Mouse (Mus musculus): Measurements from ENCODE around the gene Chrnb1.

The Chrnb1 gene

GRCm38 (mm10) chr11:69804652-69804940, 8.9 kb upstream of the Chrnb1 start:
- no peak for DNase-seq (ENCODE audit: low spot score)

- DNase-seq (ENCODE audit: low spot score): peak; percentile 84
Observed at GRCm38 (mm10) chr11:69803786-69804651, 8.3 kb upstream of the Chrnb1 start.

- DNase-seq (ENCODE audit: low spot score): no peak
Observed at GRCm38 (mm10) chr11:69803328-69803727, 7.6 kb upstream of the Chrnb1 start.

- peak; percentile 88 for DNase-seq (ENCODE audit: low spot score)
Observed at GRCm38 (mm10) chr11:69802648-69803105, 6.9 kb upstream of the Chrnb1 start.

DNA sequence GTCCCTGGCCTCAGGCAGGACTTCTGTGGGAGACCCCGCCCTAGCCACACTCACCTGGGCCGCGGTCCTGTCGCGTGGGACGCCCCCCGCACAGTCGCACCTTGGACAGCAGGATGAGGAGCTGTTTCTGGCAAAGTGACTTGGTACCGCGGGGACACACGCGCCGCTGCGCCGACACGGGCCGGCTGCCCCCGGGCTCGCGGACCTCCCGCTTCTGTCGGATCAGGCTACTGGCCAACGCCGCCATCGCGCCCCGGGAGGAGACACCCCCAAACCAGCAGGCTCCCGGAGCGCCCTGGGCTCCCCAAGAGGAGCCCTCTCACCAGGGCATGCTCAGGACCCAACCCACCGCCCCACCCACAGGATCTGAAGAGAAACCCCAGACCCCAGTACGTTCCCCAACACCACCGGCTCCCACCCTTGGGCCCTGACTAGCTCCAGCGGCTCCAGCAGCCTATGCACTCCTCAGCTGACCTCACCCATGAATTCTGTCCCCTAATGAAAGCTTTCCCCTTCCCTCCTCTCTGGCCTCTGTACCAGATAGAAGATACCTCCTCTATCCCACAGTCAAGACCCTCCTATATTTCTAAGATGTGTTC, 5.7 kb upstream of the Chrnb1 start, which contains the start of gene Fgf11:
Gene Fgf11 (minus strand): TSS at position 479 of the 599 bp plus-strand sequence.
- DNase-seq (ENCODE audit: low spot score): no peak

DNA sequence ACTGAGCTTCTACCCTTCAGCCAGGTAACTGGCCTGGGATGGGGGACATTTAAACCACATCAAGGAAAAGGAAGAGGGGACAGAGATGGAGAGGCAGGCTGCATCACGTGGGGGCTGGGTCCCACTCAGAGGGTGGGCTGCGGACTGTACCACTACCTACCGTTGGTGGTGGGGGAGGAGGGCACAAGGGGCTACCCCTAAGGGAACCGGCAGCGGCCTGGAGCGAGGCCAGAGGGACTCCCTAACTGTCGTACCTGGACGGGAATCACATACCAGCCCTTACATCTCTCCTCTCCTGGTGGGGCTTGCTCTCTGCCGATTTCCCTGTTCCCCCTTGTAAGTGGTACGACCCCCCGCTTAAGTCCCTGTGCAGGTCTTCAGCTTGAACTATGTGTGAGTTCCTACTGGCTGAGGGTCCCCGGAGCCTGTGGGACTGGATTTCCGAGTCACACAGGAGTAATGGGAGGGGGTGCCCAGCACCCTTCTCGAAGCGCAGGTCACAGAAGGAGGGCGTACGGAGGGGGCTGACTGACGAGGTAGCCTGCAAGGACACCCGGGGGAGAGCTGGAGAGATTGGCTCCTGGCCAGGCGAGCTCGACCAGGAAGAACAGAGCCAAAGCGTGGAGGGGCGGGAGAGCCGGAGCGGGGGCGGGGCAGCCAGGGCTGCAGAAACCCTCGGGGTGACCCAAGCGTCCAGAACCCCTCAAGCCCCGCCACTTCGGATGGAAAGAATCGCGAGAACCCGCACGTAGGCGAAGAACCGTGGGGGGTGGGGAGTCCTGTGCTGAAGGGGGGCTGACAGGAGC, 4.9 kb upstream of the Chrnb1 start:
- DNase-seq (ENCODE audit: low spot score): peak; percentile 76

DNA sequence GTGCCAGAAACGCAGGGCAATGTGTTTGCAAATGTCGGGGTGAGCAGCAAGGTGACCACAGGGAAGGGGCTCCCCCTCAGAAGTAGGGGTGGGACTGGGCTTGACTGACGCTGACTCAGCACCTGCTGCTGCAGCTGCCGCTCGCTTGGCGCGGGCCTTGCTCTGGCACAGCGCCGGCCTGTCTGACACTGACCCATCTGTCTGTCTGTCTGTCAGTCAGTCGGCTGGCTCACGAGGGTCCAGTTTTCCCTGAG, 4.3 kb upstream of the Chrnb1 start:
- no peak for DNase-seq (ENCODE audit: low spot score)

DNA sequence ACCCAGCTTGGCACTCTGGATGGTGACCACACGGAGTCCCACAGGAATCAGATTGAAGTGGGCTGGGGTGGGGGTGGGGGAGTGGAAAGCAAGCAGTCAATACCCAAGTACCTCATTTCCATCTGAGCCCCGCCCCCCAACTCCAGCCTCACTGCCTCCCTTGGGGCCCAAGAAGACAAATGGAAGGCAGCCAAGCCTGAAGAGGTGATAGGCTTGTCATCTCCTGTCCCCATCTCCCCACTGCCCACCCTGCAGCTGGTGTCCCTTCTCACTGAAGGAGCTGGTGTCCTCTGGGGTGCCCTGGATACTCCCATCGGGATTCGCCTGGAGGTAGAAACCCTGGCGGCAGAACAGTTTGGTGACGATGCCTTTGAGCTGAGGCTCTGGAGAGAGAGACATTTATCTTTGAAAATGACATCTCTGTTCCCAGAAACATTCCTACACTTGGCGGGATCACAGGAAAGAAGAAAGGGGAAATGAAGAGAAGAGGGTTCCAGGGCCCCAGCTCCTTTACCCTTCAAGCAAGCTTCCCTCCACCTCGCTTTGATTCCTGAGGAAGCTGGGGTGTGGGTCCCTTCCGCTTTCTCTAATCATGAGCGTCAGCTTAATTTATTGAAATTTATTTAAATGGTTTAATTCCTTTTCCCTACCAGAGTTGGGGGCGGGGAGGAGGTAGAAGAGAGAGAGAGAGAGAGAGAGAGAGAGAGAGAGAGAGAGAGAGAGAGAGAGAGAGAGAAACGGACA, 3.8 kb upstream of the Chrnb1 start:
- no peak for DNase-seq (ENCODE audit: low spot score)

- no peak for DNase-seq (ENCODE audit: low spot score)
Observed at GRCm38 (mm10) chr11:69797924-69798323, 2.2 kb upstream of the Chrnb1 start.

- DNase-seq (ENCODE audit: low spot score): no peak
Observed at GRCm38 (mm10) chr11:69795983-69796435, 266 bp upstream of the Chrnb1 start.

DNA sequence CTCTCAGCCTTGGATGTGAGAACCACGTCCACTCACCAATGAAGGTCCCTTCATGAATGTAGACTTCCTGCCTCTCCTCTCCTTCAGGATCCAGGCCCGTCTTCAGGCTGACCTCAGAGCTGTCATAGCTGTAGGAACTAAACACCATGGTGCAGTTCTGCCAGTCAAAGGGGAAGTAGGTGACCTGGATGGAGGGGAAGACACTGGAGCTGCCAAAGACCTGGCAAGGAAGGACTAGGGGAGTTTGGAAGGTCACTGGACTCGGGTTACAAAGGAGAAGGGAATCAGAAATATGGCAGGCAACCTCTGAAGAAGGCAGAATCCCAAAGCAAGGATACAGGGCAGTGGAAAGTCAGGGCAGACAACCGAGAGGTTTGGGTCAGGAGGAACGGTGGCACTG, 2.3 kb downstream of the Chrnb1 start:
- DNase-seq (ENCODE audit: low spot score): no peak

GRCm38 (mm10) chr11:69791420-69791819, 4.3 kb downstream of the Chrnb1 start:
- DNase-seq (ENCODE audit: low spot score): no peak

- DNase-seq (ENCODE audit: low spot score): no peak
Observed at GRCm38 (mm10) chr11:69789431-69789830, 6.3 kb downstream of the Chrnb1 start.

DNA sequence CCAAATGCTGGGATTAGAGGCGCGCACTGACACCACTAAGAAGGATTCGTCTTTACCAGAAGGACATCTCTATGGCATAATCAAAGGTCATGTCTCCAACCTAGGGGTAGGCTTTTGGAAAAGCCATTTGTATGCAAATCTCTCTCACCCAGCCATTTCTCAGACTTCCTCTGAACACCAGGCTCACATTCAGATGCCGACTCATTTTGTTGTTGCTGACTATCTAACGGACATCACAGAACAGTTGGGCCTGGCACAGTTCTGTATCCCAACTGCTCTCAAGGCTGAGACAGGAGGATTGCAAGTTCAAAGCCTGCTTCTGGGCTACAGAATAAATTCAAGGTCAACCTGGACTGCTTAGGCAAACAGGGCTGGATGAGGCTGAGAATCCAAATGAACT, 8.4 kb downstream of the Chrnb1 start:
- DNase-seq (ENCODE audit: low spot score): no peak

DNA sequence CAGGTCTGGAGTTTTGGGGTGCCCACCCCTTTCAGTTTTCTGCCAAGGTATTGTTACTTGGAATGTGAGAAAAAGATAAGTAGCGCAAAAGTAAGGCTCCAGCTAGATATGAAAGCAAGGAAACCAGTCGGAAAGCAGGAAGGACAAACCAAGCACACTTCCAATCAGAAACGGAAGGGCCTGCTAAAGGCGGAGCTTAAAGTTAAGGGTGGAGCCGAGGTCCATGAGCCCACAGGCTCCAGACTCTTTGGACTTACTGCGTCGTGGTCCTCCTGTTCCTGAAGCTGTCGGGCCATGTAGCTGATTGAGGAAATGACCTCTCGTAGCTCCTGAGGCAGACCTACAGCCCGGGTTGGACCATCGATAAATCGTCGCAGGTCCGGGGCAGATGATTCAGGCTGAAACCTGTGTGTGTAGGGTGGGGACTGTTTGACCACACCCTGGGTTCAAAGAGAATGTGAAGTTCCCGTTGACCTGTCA, 10.9 kb downstream of the Chrnb1 start:
- DNase-seq (ENCODE audit: low spot score): no peak

DNA sequence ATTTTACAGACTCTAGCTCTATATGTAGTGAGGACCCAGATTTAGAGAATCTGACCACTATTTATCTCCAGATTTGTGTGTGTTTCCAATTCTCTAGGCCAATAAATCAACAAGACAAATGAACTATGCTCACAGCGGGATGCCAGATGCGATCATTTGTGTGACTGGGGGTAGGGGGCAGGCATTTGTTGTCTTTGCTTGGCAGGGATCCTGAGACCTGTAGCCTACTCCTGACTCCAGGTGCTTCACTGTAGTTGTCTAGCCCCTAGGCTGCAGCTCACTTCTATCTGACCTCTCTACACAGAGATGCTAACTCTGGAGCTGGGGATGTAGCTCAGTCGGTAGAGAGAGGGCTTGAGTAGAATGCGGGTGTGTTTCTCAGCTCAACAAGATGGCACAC, 13.9 kb downstream of the Chrnb1 start:
- DNase-seq (ENCODE audit: low spot score): no peak

GRCm38 (mm10) chr11:69778985-69779384, 16.8 kb downstream of the Chrnb1 start:
- DNase-seq (ENCODE audit: low spot score): no peak

GRCm38 (mm10) chr11:69778258-69778982, 17.3 kb downstream of the Chrnb1 start:
- no peak for DNase-seq (ENCODE audit: low spot score)

GRCm38 (mm10) chr11:69777504-69778257, 18.1 kb downstream of the Chrnb1 start:
- DNase-seq (ENCODE audit: low spot score): no peak

DNA sequence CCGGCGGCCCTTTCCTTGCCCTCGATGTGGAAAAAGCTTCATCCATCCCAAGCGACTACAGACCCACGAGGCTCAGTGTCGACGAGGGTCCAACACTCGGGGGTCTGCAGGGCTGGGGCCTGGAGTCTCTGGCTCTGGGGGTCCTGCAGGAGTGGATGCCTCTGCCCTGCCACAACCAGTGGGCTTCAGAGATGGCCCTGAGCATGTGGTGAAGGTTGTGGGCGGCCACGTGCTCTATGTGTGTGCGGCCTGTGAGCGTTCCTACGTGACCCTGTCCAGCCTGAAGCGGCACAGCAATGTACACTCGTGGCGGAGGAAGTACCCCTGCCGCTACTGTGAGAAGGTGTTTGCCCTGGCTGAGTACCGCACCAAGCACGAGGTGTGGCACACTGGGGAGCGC, 19.3 kb downstream of the Chrnb1 start:
- no peak for DNase-seq (ENCODE audit: low spot score)

DNA sequence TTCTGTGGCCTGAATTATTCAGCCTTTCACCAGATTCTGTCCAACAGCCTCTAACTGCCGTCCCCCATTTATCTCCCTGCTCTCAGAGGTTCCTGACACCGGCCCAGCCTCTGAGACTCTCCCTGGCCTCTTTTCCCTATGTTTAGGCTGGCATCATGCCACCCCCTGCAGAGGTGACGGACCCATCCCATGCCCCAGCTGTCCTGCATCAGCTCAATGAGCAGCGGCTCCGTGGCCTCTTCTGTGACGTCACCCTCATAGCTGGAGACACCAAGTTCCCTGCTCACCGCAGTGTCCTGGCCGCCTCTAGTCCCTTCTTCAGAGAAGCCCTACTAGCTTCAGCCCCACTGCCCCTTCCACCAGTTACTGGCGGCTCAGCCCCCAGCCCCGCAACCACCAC, 20.0 kb downstream of the Chrnb1 start:
- DNase-seq (ENCODE audit: low spot score): no peak

Measured in ovary, postnatal 36 days (tissue).